Mouse (Mus musculus): ENCODE measurements at regions not wholly inside any gene's neighbourhood (a gene's known extent, or its start where the extent isn't known, plus 50 kb on each side); places are given as distances from the start of the nearest gene placed in this dataset.

GRCm38 (mm10) chr7:113441906-113442305 lies 53.5 kb upstream of the Pth start:
- in situ Hi-C loops (cut with MboI; ENCODE audit: unreplicated experiment in 2 of 2): loop anchor here in 1 of 2 experiments (10.0 to 25.0 kb wide), 2 partner anchors 153 to 530 kb away; no protein-coding TSS in a partner anchor

- in situ Hi-C loops (cut with MboI; ENCODE audit: unreplicated experiment in 2 of 2): loop anchor here in 1 of 2 experiments (10.0 to 25.0 kb wide), 2 partner anchors 151 to 531 kb away; no protein-coding TSS in a partner anchor
Measured at GRCm38 (mm10) chr7:113443566-113443965, 55.2 kb upstream of the Pth start.

GRCm38 (mm10) chr7:113444991-113445390 lies 56.6 kb upstream of the Pth start:
- in situ Hi-C loops (cut with MboI; ENCODE audit: unreplicated experiment in 2 of 2): loop anchor here in 1 of 2 experiments (10.0 to 25.0 kb wide), 2 partner anchors 150 to 533 kb away; no protein-coding TSS in a partner anchor

- in situ Hi-C loops (cut with MboI; ENCODE audit: unreplicated experiment in 2 of 2): no loop called here
Measured at GRCm38 (mm10) chr7:113460406-113460805, 53.2 kb upstream of the Far1 start.

DNA sequence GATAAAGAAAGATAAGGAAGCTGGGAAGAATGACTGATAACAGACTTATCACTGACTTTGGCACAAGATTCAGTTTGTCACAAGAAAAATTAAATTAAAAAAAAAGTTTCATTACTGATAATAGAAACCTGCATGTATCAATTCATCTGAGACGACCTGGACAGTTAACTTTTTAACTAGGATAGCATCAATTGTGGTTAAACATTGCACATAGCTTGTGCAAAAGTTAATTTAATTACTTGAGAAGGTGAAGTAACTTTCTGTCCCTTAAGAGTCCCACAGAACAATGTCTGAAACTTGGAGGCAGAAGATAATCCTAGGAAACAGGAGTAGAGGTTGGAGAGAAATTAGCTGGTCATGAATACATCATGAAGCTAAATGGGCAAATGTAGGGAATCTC lies 51.3 kb upstream of the Far1 start:
- in situ Hi-C loops (cut with MboI; ENCODE audit: unreplicated experiment in 2 of 2): no loop called here

Data from v-Abl transformed pro-B cells (cell line).